Mouse (Mus musculus) testis, adult 2 months (tissue): ENCODE measurements around the gene H2afz. TPM values are rescaled to one million over a fixed set of nuclear protein-coding genes. Genes with fewer than 3 reads are reported as not detected.

Source experiments
- H3K27ac ChIP-seq: fragments of 200-500 bp; 2 replicates; pipeline ENCODE4 v1.5.1; 2012; ENCODE audit warnings: low read depth, low read length; ENCODE audit not compliant: control insufficient read depth, insufficient read depth
- H3K27me3 ChIP-seq: fragments of 200-500 bp; 2 replicates; pipeline ENCODE4 v1.6.1; 2012; ENCODE audit warnings: mild to moderate bottlenecking, low read length, moderate library complexity; ENCODE audit not compliant: control insufficient read depth, insufficient read depth
- H3K36me3 ChIP-seq: fragments of 200-500 bp; 2 replicates; pipeline ENCODE4 v1.6.1; 2012; ENCODE audit warnings: mild to moderate bottlenecking, low read length; ENCODE audit not compliant: control insufficient read depth, insufficient read depth
- H3K4me1 ChIP-seq: fragments of 200-500 bp; 2 replicates; pipeline ENCODE4 v1.6.1; 2012; ENCODE audit warnings: low read length; ENCODE audit not compliant: control insufficient read depth, insufficient read depth
- H3K4me3 ChIP-seq: fragments of 200-500 bp; 2 replicates; pipeline ENCODE4 v1.5.1; 2012; ENCODE audit warnings: low read depth, mild to moderate bottlenecking, low read length, moderate library complexity, mixed read lengths; ENCODE audit not compliant: control insufficient read depth
- CTCF ChIP-seq: fragments of 200-500 bp; IDR thresholded peaks from 2 replicates; pipeline ENCODE4 v1.5.1; 2012; ENCODE audit warnings: low read depth, mild to moderate bottlenecking, inconsistent platforms, low read length, moderate library complexity; ENCODE audit not compliant: control insufficient read depth, insufficient read depth, insufficient replicate concordance
- POLR2A ChIP-seq: fragments of 200-500 bp; IDR thresholded peaks from 2 replicates; pipeline ENCODE4 v1.6.1; 2012; ENCODE audit warnings: low read depth, mild to moderate bottlenecking, inconsistent platforms, low read length, moderate library complexity; ENCODE audit not compliant: control insufficient read depth
- polyA plus RNA-seq: library from polyadenylated mRNA; depleted of rRNA; stranded (reverse); fragments of >200 nt; gene quantifications from 2 replicates; pipeline ENCODE4 v1.2.3, GENCODE M21; 2012; rRNA removed

Gene H2afz
- polyA plus RNA-seq, result 782 and 970 TPM in 2 replicates

DNA sequence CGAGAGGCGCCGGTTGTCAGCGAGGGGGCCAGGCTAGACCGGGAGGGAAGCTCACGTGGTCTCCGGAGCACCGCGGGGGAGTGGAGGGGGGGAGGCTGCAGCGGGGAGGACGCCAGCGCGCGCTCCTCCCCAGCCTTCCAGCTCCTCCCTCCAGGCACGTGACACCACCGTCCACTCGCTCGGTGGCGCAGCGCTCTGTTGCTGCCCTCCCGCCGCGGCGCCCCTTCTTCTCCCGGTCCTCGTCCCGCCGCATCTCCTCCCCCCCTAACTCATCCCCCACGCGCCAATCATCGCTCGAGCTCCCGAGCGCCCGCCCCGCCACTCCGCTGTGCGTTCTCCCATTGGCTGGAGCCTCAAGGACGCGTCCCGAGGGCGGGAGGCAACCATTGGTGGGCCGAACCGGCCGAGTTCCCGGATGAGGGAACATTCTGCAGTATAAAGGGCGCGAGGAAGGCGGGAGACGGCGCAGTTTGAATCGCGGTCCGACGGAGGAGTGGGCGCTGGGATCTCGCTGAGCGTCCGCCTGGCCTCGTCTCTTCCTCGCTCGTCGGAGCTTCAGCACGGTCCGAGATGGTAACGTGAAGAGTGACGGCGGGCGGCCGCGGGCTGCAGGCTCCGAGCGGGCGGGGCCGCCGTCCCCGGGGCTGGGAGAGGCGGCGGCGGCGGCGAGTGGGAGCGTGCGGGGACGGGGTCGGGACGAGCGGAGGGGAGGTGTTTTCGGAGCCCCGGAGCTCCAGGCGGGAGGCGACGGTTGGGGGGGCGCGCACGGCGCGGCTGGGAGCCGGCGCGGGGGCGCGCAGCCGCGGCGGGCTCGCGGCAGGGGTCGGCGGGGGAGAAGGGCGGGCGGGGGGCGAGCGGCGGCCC lies at the start of gene H2afz:
TSS of gene H2afz (plus strand) at position 364 of the 864 bp plus-strand sequence.
- no peaks in the 10 kb centered on the region for H3K27me3 ChIP-seq
- H3K4me1 ChIP-seq, result peaks cover 7% of the 10 kb centered on the region
- H3K4me3 ChIP-seq, result peak within 1 kb of the TSS; percentile 94
- TF ChIP-seq POLR2A (peak; percentile 93), CTCF (no peak)
- peak within 1 kb of the TSS; percentile 99 for H3K27ac ChIP-seq
- no peaks in the 10 kb centered on the region for H3K36me3 ChIP-seq

DNA sequence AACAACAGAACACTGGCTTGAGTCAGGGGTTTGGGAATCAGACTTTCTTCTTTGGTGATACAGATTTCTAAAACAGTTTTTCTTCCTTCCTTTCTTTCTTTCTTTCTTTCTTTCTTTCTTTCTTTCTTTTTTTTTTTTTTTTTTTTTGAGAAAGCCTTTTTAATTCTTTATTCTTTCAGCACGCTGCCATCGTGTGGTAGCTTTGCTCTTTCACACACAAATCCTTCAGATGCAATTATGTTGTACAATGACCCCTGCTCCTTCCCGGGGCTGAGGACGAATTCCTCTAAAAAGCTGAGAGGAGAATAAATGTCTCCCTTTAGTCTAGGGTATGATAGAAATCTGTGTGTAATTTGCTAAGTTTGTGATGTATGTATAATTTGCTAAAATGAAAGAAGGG lies 45.6 kb upstream of the H2afz start:
- H3K4me3 ChIP-seq, result no peak overlapping the region
- H3K36me3 ChIP-seq, result no peaks in the 10 kb centered on the region
- no peaks in the 10 kb centered on the region for H3K4me1 ChIP-seq
- no peak for TF ChIP-seq POLR2A
- no peak for TF ChIP-seq CTCF
- H3K27me3 ChIP-seq, result no peaks in the 10 kb centered on the region
- no peak overlapping the region for H3K27ac ChIP-seq

DNA sequence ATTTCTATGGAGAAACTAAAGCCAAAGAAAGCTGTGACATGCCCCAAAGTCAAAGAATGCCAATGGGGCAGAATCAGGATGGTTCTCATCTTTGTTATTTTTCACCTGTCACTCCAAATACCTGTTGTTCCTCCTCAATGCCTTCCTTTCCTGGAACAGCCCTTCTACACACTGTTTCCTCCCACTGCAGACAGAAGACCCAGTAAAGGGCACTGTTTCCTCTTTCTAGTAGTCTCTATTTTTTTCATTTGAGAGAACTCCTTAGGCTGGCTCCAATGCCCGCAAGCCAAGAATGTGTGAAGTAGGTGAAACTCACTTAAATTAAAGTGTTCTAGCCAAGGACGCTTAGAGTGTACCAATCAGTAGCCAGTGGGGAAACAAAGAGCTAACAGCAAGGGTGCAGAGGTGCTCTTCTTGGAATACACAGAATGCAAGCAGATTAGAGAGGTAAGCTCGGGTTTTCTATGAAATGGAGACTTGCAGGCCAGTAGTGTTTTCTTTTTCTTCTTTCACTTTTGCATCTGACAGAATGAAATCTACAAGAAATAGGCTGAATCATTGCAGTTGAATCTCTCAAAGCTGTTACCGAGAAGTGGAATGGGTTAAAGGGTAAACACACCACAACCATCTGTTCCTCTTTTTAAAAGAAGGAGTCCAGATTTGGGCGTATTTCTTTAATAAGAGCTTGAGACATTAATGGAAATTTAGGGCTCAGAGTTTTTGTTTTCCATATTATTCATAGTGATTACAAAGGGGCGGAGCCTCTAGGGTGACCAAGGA lies 43.4 kb upstream of the H2afz start:
- no peaks in the 10 kb centered on the region for H3K27me3 ChIP-seq
- no peak overlapping the region for H3K27ac ChIP-seq
- no peak overlapping the region for H3K4me3 ChIP-seq
- H3K4me1 ChIP-seq, result no peaks in the 10 kb centered on the region
- H3K36me3 ChIP-seq, result no peaks in the 10 kb centered on the region
- TF ChIP-seq CTCF (no peak), POLR2A (no peak)

DNA sequence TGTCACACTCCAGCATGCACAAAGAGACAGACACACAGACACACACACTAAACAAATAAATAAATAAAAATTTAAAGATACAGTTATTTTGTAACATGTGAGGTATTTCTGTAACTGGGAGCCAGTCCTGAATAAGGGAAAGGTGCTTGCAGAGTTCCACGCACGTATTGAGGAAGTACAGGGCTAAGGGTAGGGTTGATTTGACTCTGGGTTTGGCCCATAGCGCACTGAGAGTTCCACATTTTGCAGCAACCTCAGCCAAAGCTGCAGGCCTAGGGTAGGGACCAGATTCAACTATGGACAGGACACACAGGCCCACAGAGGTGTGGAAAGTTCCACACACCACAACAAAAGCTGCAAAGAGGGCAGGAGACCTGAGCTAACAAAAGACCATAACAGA lies 41.0 kb upstream of the H2afz start:
- H3K36me3 ChIP-seq, result no peaks in the 10 kb centered on the region
- H3K4me3 ChIP-seq, result no peak overlapping the region
- H3K27me3 ChIP-seq, result no peaks in the 10 kb centered on the region
- no peak for TF ChIP-seq POLR2A
- TF ChIP-seq CTCF, result no peak
- peaks cover 2% of the 10 kb centered on the region; the same call in 1 of the 2 replicates for H3K4me1 ChIP-seq
- H3K27ac ChIP-seq, result no peak overlapping the region

DNA sequence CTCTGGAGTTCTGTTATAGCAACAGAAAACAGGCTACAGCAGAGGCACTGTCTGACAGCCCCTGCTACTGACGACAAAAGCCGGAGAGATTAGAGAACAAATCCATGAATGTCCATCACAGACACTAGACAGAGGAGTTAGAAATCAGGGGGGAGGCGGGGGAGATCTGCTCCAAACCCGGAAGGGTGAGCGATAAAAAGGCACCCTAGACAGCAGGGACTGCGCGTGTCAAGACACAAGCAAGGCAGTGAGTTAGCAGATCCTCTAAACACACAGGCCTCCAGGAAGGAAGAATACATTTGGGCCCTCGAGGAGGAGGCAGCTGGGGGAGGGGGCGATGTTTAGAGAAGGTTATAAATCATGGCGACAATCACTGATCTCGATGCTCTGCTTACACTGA lies 36.6 kb upstream of the H2afz start:
- no peaks in the 10 kb centered on the region for H3K27me3 ChIP-seq
- H3K36me3 ChIP-seq, result no peaks in the 10 kb centered on the region
- H3K27ac ChIP-seq, result no peak overlapping the region
- no peak for TF ChIP-seq CTCF
- TF ChIP-seq POLR2A, result no peak
- peaks cover 2% of the 10 kb centered on the region; the same call in 1 of the 2 replicates for H3K4me1 ChIP-seq
- H3K4me3 ChIP-seq, result no peak overlapping the region

DNA sequence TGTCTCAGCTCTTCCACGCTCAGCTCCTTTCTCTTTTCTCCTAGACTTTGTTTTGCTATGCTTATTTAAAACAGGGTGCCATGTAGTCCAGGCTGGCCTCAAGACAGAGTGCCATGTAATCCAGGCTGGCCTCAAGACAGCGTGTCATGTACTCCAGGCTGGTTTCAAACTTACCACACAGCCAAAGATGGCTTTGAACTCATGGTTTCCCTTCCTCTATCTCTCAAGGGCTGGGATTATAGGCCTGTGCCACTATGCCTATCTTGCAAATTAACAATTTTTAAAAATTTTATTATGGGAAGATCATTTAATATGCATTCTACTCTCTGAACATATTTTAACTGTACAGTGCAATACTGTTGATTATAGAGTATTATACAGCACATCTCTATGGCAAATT lies 33.1 kb upstream of the H2afz start:
- Histone ChIP-seq H3K4me3 (no peak overlapping the region), H3K4me1 (peaks cover 2% of the 10 kb centered on the region; the same call in 1 of the 2 replicates), H3K27me3 (no peaks in the 10 kb centered on the region), H3K36me3 (no peaks in the 10 kb centered on the region), H3K27ac (no peak overlapping the region)
- no peak for TF ChIP-seq CTCF

DNA sequence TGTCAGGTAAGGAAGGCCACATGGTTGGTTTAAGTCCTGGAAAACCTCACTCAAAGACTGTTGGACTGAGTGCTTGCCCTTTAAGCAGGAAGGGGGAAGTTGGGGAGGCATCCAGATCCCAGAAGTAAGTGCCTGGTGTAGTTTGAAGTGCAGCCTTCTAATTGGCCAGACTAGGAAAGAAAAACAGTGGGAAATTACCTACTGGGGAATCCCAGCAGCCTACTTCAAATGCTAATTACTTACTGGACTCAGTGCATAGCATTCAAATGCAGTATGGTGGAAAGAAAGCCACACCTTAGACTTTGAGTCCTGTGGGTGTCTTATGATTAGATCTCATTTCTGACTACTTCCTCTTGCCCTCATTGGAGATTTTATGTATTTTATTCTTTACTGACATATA lies 31.2 kb upstream of the H2afz start:
- no peaks in the 10 kb centered on the region for H3K36me3 ChIP-seq
- H3K27ac ChIP-seq, result no peak overlapping the region
- no peak overlapping the region for H3K4me3 ChIP-seq
- no peaks in the 10 kb centered on the region for H3K27me3 ChIP-seq
- TF ChIP-seq CTCF, result no peak
- no peak for TF ChIP-seq POLR2A
- H3K4me1 ChIP-seq, result no peaks in the 10 kb centered on the region

DNA sequence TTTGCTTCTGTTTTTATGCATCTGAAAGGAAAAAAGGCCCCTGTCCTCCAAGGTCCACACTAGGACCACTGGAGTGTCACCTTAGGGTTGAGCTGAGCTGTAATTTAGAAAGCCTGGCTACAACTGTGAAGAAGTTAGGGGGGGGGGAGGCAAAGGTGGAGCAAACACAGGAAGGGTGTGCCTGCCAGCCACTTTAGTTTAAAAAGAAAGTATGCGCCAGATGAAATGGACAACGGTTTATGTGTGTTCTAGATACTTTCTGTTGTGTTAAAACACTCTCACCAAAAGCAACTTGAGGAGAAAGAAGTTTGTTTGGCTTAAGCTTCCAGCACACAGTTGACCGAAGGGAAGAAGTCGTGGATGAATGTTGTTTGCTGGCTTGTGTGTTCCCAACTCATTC lies 30.6 kb upstream of the H2afz start:
- Histone ChIP-seq H3K27ac (no peak overlapping the region), H3K27me3 (no peaks in the 10 kb centered on the region), H3K36me3 (no peaks in the 10 kb centered on the region), H3K4me3 (no peak overlapping the region), H3K4me1 (no peaks in the 10 kb centered on the region)
- TF ChIP-seq POLR2A (no peak), CTCF (no peak)
